Mouse (Mus musculus) kidney, adult 2 months (tissue): ENCODE results near the gene Tmem242.

Experiments
- CTCF ChIP-seq: fragments of 200-500 bp; conservative IDR thresholded peaks from 2 replicates; pipeline ENCODE4 v1.5.1; 2011; ENCODE audit warnings: low read depth, mild to moderate bottlenecking, control low read depth, low read length, moderate library complexity, mixed read lengths; ENCODE audit not compliant: insufficient read depth, insufficient read length
- POLR2A ChIP-seq: fragments of 200-500 bp; IDR thresholded peaks from one replicate; pipeline ENCODE4 v1.6.1; 2011; ENCODE audit warnings: low read depth, low read length, control low read depth

- TF ChIP-seq POLR2A (no peak), CTCF (no peak)
Measured at GRCm38 (mm10) chr17:5386885-5387545, 53.0 kb downstream of the Tmem242 start.
